Mouse (Mus musculus): Measurements from ENCODE around the gene Mia2. TPM values are rescaled to one million over a fixed set of nuclear protein-coding genes. Genes with fewer than 3 reads are reported as not detected.
A peak's percentile ranks its signal among the peaks of the same experiment; 100 is the strongest.

Mia2 gene
- polyA plus RNA-seq, 1 experiment from 2014 or later, result 60.0 TPM

- Histone ChIP-seq H3K27ac (ENCODE audit: low read depth, low read length) (peak within 1 kb of the TSS; percentile 82), H3K4me1 (replicated peaks; ENCODE audit: control insufficient read depth, insufficient read depth, low read length) (no peaks in the 10 kb centered on the region), H3K27me3 (ENCODE audit: control insufficient read depth, insufficient read depth, low read length) (no peaks in the 10 kb centered on the region), H3K4me2 (replicated peaks; ENCODE audit: low read depth, low read length) (peak within 1 kb of the TSS; percentile 37), H3K4me3 (ENCODE audit: low read depth, low read length) (peak within 1 kb of the TSS; percentile 84), H3K9ac (ENCODE audit: low read depth, low read length) (peak within 1 kb of the TSS; percentile 88), H3K9me3 (ENCODE audit: control insufficient read depth, low read length) (no peaks in the 10 kb centered on the region), H3K36me3 (ENCODE audit: control insufficient read depth, insufficient read depth, low read length) (no peaks in the 10 kb centered on the region)
- ATAC-seq (ENCODE audit: low FRiP score) (peak; percentile 97), DNase-seq (ENCODE audit: low spot score) (peak; percentile 88)
- under 1% methylated on average over 48 of the region's 49 CpGs for WGBS
These were observed 34.5 kb upstream of the Mia2 start, which contains the start of gene Trappc6b for GRCm38 (mm10) chr12:59060993-59061595. TSS of gene Trappc6b (minus strand) at chr12:59061472.

- no peak for DNase-seq (ENCODE audit: low spot score)
- no peak overlapping the region for H3K4me2 ChIP-seq (replicated peaks; ENCODE audit: low read depth, low read length)
- WGBS, result 77% methylated on average over 8 of the region's 8 CpGs
- no peaks in the 10 kb centered on the region for H3K27me3 ChIP-seq (ENCODE audit: control insufficient read depth, insufficient read depth, low read length)
- no peak overlapping the region for H3K9ac ChIP-seq (ENCODE audit: low read depth, low read length)
- H3K27ac ChIP-seq (ENCODE audit: low read depth, low read length), result no peak overlapping the region
- no peak overlapping the region for H3K4me3 ChIP-seq (ENCODE audit: low read depth, low read length)
- H3K36me3 ChIP-seq (ENCODE audit: control insufficient read depth, insufficient read depth, low read length), result peaks cover 5% of the 10 kb centered on the region; the same call in 1 of the 2 replicates
- no peak for ATAC-seq (ENCODE audit: low FRiP score)
- H3K4me1 ChIP-seq (replicated peaks; ENCODE audit: control insufficient read depth, insufficient read depth, low read length), result no peaks in the 10 kb centered on the region
- H3K9me3 ChIP-seq (ENCODE audit: control insufficient read depth, low read length), result no peaks in the 10 kb centered on the region
These were observed 30.8 kb upstream of the Mia2 start for GRCm38 (mm10) chr12:59064837-59065236.

DNA sequence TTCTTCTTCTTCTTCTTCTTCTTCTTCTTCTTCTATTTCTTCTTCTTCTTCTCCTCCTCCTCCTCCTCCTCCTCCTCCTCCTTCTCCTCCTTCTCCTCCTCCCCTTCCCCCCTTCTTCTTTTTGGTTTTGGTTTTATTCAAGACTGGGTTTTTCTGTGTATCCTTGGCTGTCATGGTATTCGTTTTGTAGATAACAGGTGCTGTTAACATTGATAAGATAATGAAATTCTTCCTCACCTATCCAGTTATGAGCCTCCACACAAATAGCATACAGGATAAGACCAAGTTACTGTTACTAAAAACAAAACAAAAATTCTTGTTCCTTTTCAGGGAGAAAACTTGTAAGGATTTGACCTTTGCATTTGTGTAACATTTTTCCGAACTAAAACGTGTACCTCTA is 29.8 kb upstream of the Mia2 start:
- peak overlapping the region; percentile 49 for H3K4me2 ChIP-seq (replicated peaks; ENCODE audit: low read depth, low read length)
- no peaks in the 10 kb centered on the region for H3K27me3 ChIP-seq (ENCODE audit: control insufficient read depth, insufficient read depth, low read length)
- H3K9me3 ChIP-seq (ENCODE audit: control insufficient read depth, low read length), result no peaks in the 10 kb centered on the region
- WGBS, result 71% methylated on average over 3 of the region's 3 CpGs
- H3K9ac ChIP-seq (ENCODE audit: low read depth, low read length), result no peak overlapping the region
- no peak overlapping the region for H3K27ac ChIP-seq (ENCODE audit: low read depth, low read length)
- ATAC-seq (ENCODE audit: low FRiP score) (no peak), DNase-seq (ENCODE audit: low spot score) (no peak)
- H3K4me1 ChIP-seq (replicated peaks; ENCODE audit: control insufficient read depth, insufficient read depth, low read length), result no peaks in the 10 kb centered on the region
- H3K4me3 ChIP-seq (ENCODE audit: low read depth, low read length), result no peak overlapping the region
- H3K36me3 ChIP-seq (ENCODE audit: control insufficient read depth, insufficient read depth, low read length), result peaks cover 5% of the 10 kb centered on the region; the same call in 1 of the 2 replicates

DNA sequence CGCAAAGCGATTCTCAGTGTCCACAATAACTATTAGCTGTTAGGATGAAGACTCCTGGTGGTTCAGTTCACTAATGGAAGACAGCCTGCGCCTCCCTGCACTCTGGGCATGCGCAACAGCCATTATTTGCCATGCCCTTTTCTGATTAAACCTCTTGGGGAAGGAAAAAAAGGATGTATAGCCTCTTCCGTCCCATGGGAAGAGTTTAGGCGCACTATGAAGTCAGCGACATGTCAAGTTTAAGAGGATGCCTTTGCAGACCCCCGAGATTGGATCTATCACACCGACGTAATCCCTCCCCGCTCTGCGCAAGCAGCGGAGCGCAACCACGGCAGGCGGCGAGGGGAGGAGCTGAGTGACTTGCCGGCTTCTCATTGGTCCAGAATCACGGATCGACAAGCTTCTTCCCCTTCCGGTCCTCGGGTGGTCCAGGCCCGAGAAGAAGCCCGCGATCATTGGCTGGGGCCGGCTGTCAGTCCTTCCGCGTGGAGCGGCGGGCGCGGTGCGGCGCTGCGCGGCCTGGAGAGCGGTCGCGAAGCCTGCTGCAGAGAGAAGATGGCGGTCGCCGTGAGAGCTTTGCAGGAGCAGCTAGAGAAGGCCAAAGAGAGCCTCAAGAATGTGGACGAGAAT is 29.0 kb upstream of the Mia2 start, which contains the start of gene Pnn:
Gene Pnn, plus strand, starts transcription at position 437 of the 630 bp plus-strand sequence.
- under 1% methylated on average over 35 of the region's 43 CpGs for WGBS
- Histone ChIP-seq H3K4me1 (replicated peaks; ENCODE audit: control insufficient read depth, insufficient read depth, low read length) (no peaks in the 10 kb centered on the region), H3K4me2 (replicated peaks; ENCODE audit: low read depth, low read length) (peak within 1 kb of the TSS; percentile 70), H3K27ac (ENCODE audit: low read depth, low read length) (peak within 1 kb of the TSS; percentile 85), H3K4me3 (ENCODE audit: low read depth, low read length) (peak within 1 kb of the TSS; percentile 98), H3K9ac (ENCODE audit: low read depth, low read length) (peak within 1 kb of the TSS; percentile 95), H3K27me3 (ENCODE audit: control insufficient read depth, insufficient read depth, low read length) (no peaks in the 10 kb centered on the region), H3K9me3 (ENCODE audit: control insufficient read depth, low read length) (no peaks in the 10 kb centered on the region), H3K36me3 (ENCODE audit: control insufficient read depth, insufficient read depth, low read length) (peaks cover 5% of the 10 kb centered on the region; the same call in 1 of the 2 replicates)
- DNase-seq (ENCODE audit: low spot score), result peak; percentile 95
- ATAC-seq (ENCODE audit: low FRiP score), result peak; percentile 99

GRCm38 (mm10) chr12:59067095-59067494 is 28.5 kb upstream of the Mia2 start:
- Histone ChIP-seq H3K27me3 (ENCODE audit: control insufficient read depth, insufficient read depth, low read length) (no peaks in the 10 kb centered on the region), H3K4me2 (replicated peaks; ENCODE audit: low read depth, low read length) (peak overlapping the region; percentile 70), H3K36me3 (ENCODE audit: control insufficient read depth, insufficient read depth, low read length) (peaks cover 8% of the 10 kb centered on the region; the same call in 1 of the 2 replicates), H3K27ac (ENCODE audit: low read depth, low read length) (peak overlapping the region; percentile 85), H3K9me3 (ENCODE audit: control insufficient read depth, low read length) (no peaks in the 10 kb centered on the region), H3K4me3 (ENCODE audit: low read depth, low read length) (peak overlapping the region; percentile 98), H3K4me1 (replicated peaks; ENCODE audit: control insufficient read depth, insufficient read depth, low read length) (no peaks in the 10 kb centered on the region), H3K9ac (ENCODE audit: low read depth, low read length) (peak overlapping the region; percentile 95)
- ATAC-seq (ENCODE audit: low FRiP score) (no peak; the same call in 1 of the 2 replicates), DNase-seq (ENCODE audit: low spot score) (peak; percentile 53)
- WGBS, result 0% methylated on average over 41 of the region's 41 CpGs

DNA sequence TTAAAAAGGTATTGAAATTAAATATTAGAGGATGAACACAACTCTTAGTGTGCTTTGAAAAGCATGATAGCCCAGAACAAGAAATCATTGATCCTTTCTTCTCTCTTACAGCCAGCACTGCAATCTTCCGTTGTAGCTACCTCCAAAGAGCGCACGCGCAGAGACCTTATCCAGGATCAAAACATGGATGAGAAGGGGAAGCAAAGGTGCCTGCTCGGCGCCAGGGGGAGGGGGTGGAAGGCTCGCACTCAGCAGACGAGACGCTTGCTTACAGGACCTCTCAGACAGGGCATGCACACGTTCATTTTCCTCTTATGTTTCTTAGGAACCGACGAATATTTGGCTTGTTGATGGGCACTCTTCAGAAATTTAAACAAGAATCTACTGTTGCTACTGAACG is 26.8 kb upstream of the Mia2 start:
- DNase-seq (ENCODE audit: low spot score) (no peak), ATAC-seq (ENCODE audit: low FRiP score) (no peak)
- no peaks in the 10 kb centered on the region for H3K27me3 ChIP-seq (ENCODE audit: control insufficient read depth, insufficient read depth, low read length)
- 97% methylated on average over 13 of the region's 13 CpGs for WGBS
- no peaks in the 10 kb centered on the region for H3K9me3 ChIP-seq (ENCODE audit: control insufficient read depth, low read length)
- no peaks in the 10 kb centered on the region for H3K4me1 ChIP-seq (replicated peaks; ENCODE audit: control insufficient read depth, insufficient read depth, low read length)
- no peak overlapping the region for H3K4me3 ChIP-seq (ENCODE audit: low read depth, low read length)
- no peak overlapping the region for H3K9ac ChIP-seq (ENCODE audit: low read depth, low read length)
- no peak overlapping the region for H3K4me2 ChIP-seq (replicated peaks; ENCODE audit: low read depth, low read length)
- no peak overlapping the region for H3K27ac ChIP-seq (ENCODE audit: low read depth, low read length)
- peaks cover 13% of the 10 kb centered on the region; the same call in 1 of the 2 replicates for H3K36me3 ChIP-seq (ENCODE audit: control insufficient read depth, insufficient read depth, low read length)

GRCm38 (mm10) chr12:59072286-59072685 is 23.3 kb upstream of the Mia2 start:
- Histone ChIP-seq H3K4me1 (replicated peaks; ENCODE audit: control insufficient read depth, insufficient read depth, low read length) (no peaks in the 10 kb centered on the region), H3K27ac (ENCODE audit: low read depth, low read length) (no peak overlapping the region), H3K4me2 (replicated peaks; ENCODE audit: low read depth, low read length) (no peak overlapping the region), H3K36me3 (ENCODE audit: control insufficient read depth, insufficient read depth, low read length) (peaks cover 13% of the 10 kb centered on the region; the same call in 1 of the 2 replicates), H3K9me3 (ENCODE audit: control insufficient read depth, low read length) (no peaks in the 10 kb centered on the region), H3K4me3 (ENCODE audit: low read depth, low read length) (no peak overlapping the region), H3K9ac (ENCODE audit: low read depth, low read length) (no peak overlapping the region), H3K27me3 (ENCODE audit: control insufficient read depth, insufficient read depth, low read length) (no peaks in the 10 kb centered on the region)
- ATAC-seq (ENCODE audit: low FRiP score) (no peak), DNase-seq (ENCODE audit: low spot score) (no peak)
- WGBS, result 88% methylated on average over 11 of the region's 11 CpGs

- no peak overlapping the region for H3K9ac ChIP-seq (ENCODE audit: low read depth, low read length)
- no peak overlapping the region for H3K27ac ChIP-seq (ENCODE audit: low read depth, low read length)
- 89% methylated on average over 3 of the region's 3 CpGs for WGBS
- no peaks in the 10 kb centered on the region for H3K9me3 ChIP-seq (ENCODE audit: control insufficient read depth, low read length)
- no peak overlapping the region for H3K4me3 ChIP-seq (ENCODE audit: low read depth, low read length)
- no peaks in the 10 kb centered on the region for H3K27me3 ChIP-seq (ENCODE audit: control insufficient read depth, insufficient read depth, low read length)
- H3K36me3 ChIP-seq (ENCODE audit: control insufficient read depth, insufficient read depth, low read length), result peaks cover 8% of the 10 kb centered on the region; the same call in 1 of the 2 replicates
- no peak for ATAC-seq (ENCODE audit: low FRiP score)
- H3K4me2 ChIP-seq (replicated peaks; ENCODE audit: low read depth, low read length), result no peak overlapping the region
- no peaks in the 10 kb centered on the region for H3K4me1 ChIP-seq (replicated peaks; ENCODE audit: control insufficient read depth, insufficient read depth, low read length)
- DNase-seq (ENCODE audit: low spot score), result no peak
These were observed 21.5 kb upstream of the Mia2 start for GRCm38 (mm10) chr12:59074052-59074451.
